Mouse (Mus musculus) urinary bladder, postnatal 10 days (tissue): ENCODE data around the gene Ggps1.

Experiments used
- DNase-seq: peaks from one replicate; pipeline ENCODE4 v3.0.0; 2022; ENCODE audit warnings: low spot score

Ggps1 gene

GRCm38 (mm10) chr13:14063013-14063941 lies at the start of gene Ggps1, which contains the start of gene Arid4b:
Ggps1 (minus strand) TSS chr13:14063488.
Arid4b (plus strand) TSS chr13:14063232.
- DNase-seq, result peak; percentile 87

- no peak for DNase-seq
These were observed 47.9 kb upstream of the Ggps1 start for GRCm38 (mm10) chr13:14111146-14111545.

- DNase-seq, result no peak
These were observed 47.0 kb upstream of the Ggps1 start for GRCm38 (mm10) chr13:14110154-14110873.

- no peak for DNase-seq
These were observed 39.7 kb upstream of the Ggps1 start for GRCm38 (mm10) chr13:14103026-14103425.

GRCm38 (mm10) chr13:14088669-14089068 lies 25.4 kb upstream of the Ggps1 start:
- DNase-seq, result no peak

GRCm38 (mm10) chr13:14075326-14075725 lies 12.0 kb upstream of the Ggps1 start:
- no peak for DNase-seq

GRCm38 (mm10) chr13:14074371-14074770 lies 11.1 kb upstream of the Ggps1 start:
- DNase-seq, result no peak

- no peak for DNase-seq
These were observed 6.0 kb upstream of the Ggps1 start for GRCm38 (mm10) chr13:14069291-14069690.

- no peak for DNase-seq
These were observed 4.7 kb upstream of the Ggps1 start for GRCm38 (mm10) chr13:14068035-14068434.

GRCm38 (mm10) chr13:14065701-14066100 lies 2.4 kb upstream of the Ggps1 start:
- no peak for DNase-seq

GRCm38 (mm10) chr13:14065028-14065380 lies 1.7 kb upstream of the Ggps1 start:
- no peak for DNase-seq

- DNase-seq, result no peak
These were observed 1.2 kb upstream of the Ggps1 start for GRCm38 (mm10) chr13:14064341-14065027.

- DNase-seq, result no peak
These were observed 619 bp upstream of the Ggps1 start for GRCm38 (mm10) chr13:14063942-14064271.

GRCm38 (mm10) chr13:14062209-14063012 lies 877 bp downstream of the Ggps1 start:
- DNase-seq, result no peak

- DNase-seq, result no peak
These were observed 3.7 kb downstream of the Ggps1 start for GRCm38 (mm10) chr13:14059582-14059981.

- DNase-seq, result no peak
These were observed 6.5 kb downstream of the Ggps1 start for GRCm38 (mm10) chr13:14056801-14057200.

- no peak for DNase-seq
These were observed 13.4 kb downstream of the Ggps1 start for GRCm38 (mm10) chr13:14049878-14050277.

GRCm38 (mm10) chr13:14044521-14044920 lies 18.8 kb downstream of the Ggps1 start:
- DNase-seq, result no peak

GRCm38 (mm10) chr13:14043851-14044250 lies 19.4 kb downstream of the Ggps1 start:
- no peak for DNase-seq

GRCm38 (mm10) chr13:14040186-14040585 lies 23.1 kb downstream of the Ggps1 start:
- no peak for DNase-seq

- peak; percentile 56 for DNase-seq
These were observed 23.9 kb downstream of the Ggps1 start, which contains the start of gene Tbce for GRCm38 (mm10) chr13:14039292-14039965. Tbce (minus strand) TSS chr13:14039638.
